Mouse (Mus musculus) thymus, adult 2 months (tissue): Measurements from ENCODE around the gene Phf1. TPM values are rescaled to one million over a fixed set of nuclear protein-coding genes. Genes with fewer than 3 reads are reported as not detected.

Experiments used
- DNase-seq: peaks from one replicate; pipeline ENCODE4 v3.0.0; 2021
- H3K27ac ChIP-seq: fragments of 200-500 bp; 2 replicates; pipeline ENCODE4 v1.5.1; 2012; ENCODE audit warnings: low read length, control low read depth; ENCODE audit not compliant: control insufficient read depth, insufficient read depth
- H3K27me3 ChIP-seq: fragments of 200-500 bp; 2 replicates; pipeline ENCODE4 v1.6.1; 2012; ENCODE audit warnings: mild to moderate bottlenecking, low read length, moderate library complexity, mixed read lengths; ENCODE audit not compliant: control insufficient read depth, insufficient read depth
- H3K36me3 ChIP-seq: fragments of 200-500 bp; 2 replicates; pipeline ENCODE4 v1.6.1; 2012; ENCODE audit warnings: mild to moderate bottlenecking, low read length, moderate library complexity; ENCODE audit not compliant: control insufficient read depth, insufficient read depth
- H3K4me1 ChIP-seq: fragments of 200-500 bp; replicated peaks from 2 replicates; pipeline ENCODE4 v1.6.1; 2012; ENCODE audit warnings: low read length; ENCODE audit not compliant: control insufficient read depth, insufficient read depth
- H3K4me3 ChIP-seq: fragments of 200-500 bp; 2 replicates; pipeline ENCODE4 v1.5.1; 2012; ENCODE audit warnings: mild to moderate bottlenecking, low read length, control low read depth, moderate library complexity; ENCODE audit not compliant: control insufficient read depth, insufficient read depth
- CTCF ChIP-seq: fragments of 200-500 bp; IDR thresholded peaks from 2 replicates; pipeline ENCODE4 v1.5.1; 2012; ENCODE audit warnings: mild to moderate bottlenecking, control low read depth, low read length, moderate library complexity, borderline replicate concordance; ENCODE audit not compliant: control insufficient read depth, poor library complexity, insufficient read depth; ENCODE audit errors: extremely low read depth
- POLR2A ChIP-seq: fragments of 200-500 bp; IDR thresholded peaks from 2 replicates; pipeline ENCODE4 v1.6.1; 2012; ENCODE audit warnings: mild to moderate bottlenecking, low read length, control low read depth, moderate library complexity; ENCODE audit not compliant: control insufficient read depth, poor library complexity, insufficient read depth; ENCODE audit errors: extremely low read depth
- WGBS: fragments of 180-500 bp; shearing (Covaris S2); methylation state at CpG from one replicate; pipeline ENCODE4 v1.1.7; 2018; 5-methylcytosine and 5-hydroxymethylcytosine counted together
- polyA plus RNA-seq: library from polyadenylated mRNA; depleted of rRNA; stranded (reverse); fragments of >200 nt; gene quantifications from 2 replicates; pipeline ENCODE4 v1.2.3, GENCODE M21; 2012; rRNA removed

Phf1 gene
- polyA plus RNA-seq, 1 experiment = 132 TPM

DNA sequence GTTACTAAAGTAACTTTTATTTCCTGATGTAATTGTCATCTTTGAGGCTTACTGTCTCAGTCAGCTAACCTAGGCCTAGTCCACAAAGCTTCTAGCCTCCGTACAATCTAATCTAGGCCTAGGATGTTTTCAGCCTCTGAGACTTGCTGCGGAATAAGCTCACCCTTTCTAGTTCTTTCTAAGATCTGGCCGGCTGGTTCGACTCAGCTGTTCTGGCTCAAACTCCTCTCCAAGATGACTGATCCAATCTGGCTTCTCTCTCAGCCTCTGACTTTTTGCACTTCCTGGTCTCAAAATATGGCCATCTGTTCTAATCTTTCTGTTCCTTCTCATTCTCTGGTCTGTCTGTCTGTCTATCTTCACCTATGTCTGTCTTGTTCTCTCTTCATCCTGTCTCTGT, 50.5 kb downstream of the Phf1 start:
- 94% methylated on average over 4 of the region's 4 CpGs for WGBS
- no peak for DNase-seq
- Histone ChIP-seq H3K27ac (no peak overlapping the region), H3K4me3 (no peak overlapping the region), H3K4me1 (peaks cover 20% of the 10 kb centered on the region), H3K27me3 (no peaks in the 10 kb centered on the region), H3K36me3 (no peaks in the 10 kb centered on the region)
- TF ChIP-seq CTCF = no peak
- TF ChIP-seq POLR2A = no peak

DNA sequence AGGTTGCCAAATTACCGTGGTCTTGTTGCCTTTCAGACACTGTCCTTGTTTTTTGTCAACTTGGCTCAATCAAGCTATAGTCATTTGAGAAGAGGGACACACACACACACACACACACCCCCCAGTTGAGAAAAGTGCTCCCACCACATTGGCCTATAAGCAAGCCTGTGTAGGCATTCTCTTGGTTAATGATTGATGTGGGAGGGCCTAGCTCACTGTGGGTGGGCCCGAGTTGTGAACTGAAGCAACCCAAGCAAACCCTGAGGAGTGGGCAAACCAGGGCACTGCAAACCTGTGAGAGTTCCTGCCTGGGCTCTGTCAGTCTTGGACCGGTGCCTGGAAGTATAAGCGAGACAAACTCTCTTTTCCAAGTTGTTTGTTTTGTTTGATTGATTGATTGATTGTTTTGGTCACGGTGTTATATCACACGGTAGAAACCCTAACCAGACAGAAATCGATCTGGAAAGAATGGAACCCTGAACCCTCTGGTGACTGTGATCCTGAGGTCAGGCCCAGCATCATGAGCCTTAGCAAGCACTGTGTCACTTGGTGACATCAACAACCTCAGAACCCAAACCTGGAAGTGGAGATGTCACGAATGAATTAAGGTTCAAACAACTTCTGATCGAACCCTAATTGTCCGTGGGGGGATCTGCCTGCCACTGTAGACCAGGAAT, 52.8 kb downstream of the Phf1 start:
- DNase-seq = no peak
- no peaks in the 10 kb centered on the region for H3K27me3 ChIP-seq
- 96% methylated on average over 10 of the region's 10 CpGs for WGBS
- H3K27ac ChIP-seq = no peak overlapping the region
- no peaks in the 10 kb centered on the region for H3K36me3 ChIP-seq
- TF ChIP-seq POLR2A (no peak), CTCF (no peak)
- H3K4me1 ChIP-seq = peaks cover 28% of the 10 kb centered on the region
- no peak overlapping the region for H3K4me3 ChIP-seq

Other genes starting within 250 kb of the Phf1 start
- 6.7 and 8.0 TPM in 2 replicates for gene Crebrf, start 217.4 kb upstream of the Phf1 start, polyA plus RNA-seq
- gene Bnip1, start 152.0 kb upstream of the Phf1 start, polyA plus RNA-seq = 23.1 and 24.5 TPM in 2 replicates
- 0.51 and 11.4 TPM in 2 replicates for gene Nkx2-5, start 88.0 kb upstream of the Phf1 start, polyA plus RNA-seq
- 26.0 and 30.1 TPM in 2 replicates for gene Kifc5b, start 16.0 kb upstream of the Phf1 start, polyA plus RNA-seq
- gene Cuta, start 6.5 kb downstream of the Phf1 start, polyA plus RNA-seq = 235 and 251 TPM in 2 replicates
- gene Syngap1, start 8.2 kb downstream of the Phf1 start, polyA plus RNA-seq = 7.6 and 7.7 TPM in 2 replicates
- 54.6 and 60.7 TPM in 2 replicates for gene Zbtb9, start 40.1 kb downstream of the Phf1 start, polyA plus RNA-seq
- gene Bak1, start 96.0 kb downstream of the Phf1 start, polyA plus RNA-seq = 118 and 131 TPM in 2 replicates
- 42.0 and 54.2 TPM in 2 replicates for gene Itpr3, start 124.3 kb downstream of the Phf1 start, polyA plus RNA-seq
- gene Uqcc2, start 200.9 kb downstream of the Phf1 start, polyA plus RNA-seq = 119 and 152 TPM in 2 replicates
- 0.61 and 1.4 TPM in 2 replicates for gene Ip6k3, start 234.7 kb downstream of the Phf1 start, polyA plus RNA-seq